Mouse (Mus musculus) liver, adult 2 months (tissue): Measurements from ENCODE around the gene 4930579G24Rik. TPM values are rescaled to one million over a fixed set of nuclear protein-coding genes. Genes with fewer than 3 reads are reported as not detected.
A peak's percentile ranks its signal among the peaks of the same experiment; 100 is the strongest.

Experiments
- DNase-seq: peaks from one replicate; pipeline ENCODE4 v3.0.0-alpha.2; 2011; ENCODE audit warnings: low read depth, low spot score; ENCODE audit errors: extremely low read depth
- H3K27ac ChIP-seq: fragments of 200-500 bp; replicated peaks from 2 replicates; pipeline ENCODE4 v1.5.1; 2012; ENCODE audit warnings: low read depth, mild to moderate bottlenecking, control low read depth, inconsistent platforms, low read length; ENCODE audit not compliant: insufficient read depth
- H3K27me3 ChIP-seq: fragments of 200-500 bp; 2 replicates; pipeline ENCODE4 v1.6.1; 2012; ENCODE audit warnings: mild to moderate bottlenecking, moderate library complexity, low read length, inconsistent platforms; ENCODE audit not compliant: control insufficient read depth, insufficient read depth
- H3K36me3 ChIP-seq: fragments of 200-500 bp; 2 replicates; pipeline ENCODE4 v1.6.1; 2012; ENCODE audit warnings: low read length, inconsistent platforms; ENCODE audit not compliant: control insufficient read depth, insufficient read depth
- H3K4me1 ChIP-seq: fragments of 200-500 bp; 2 replicates; pipeline ENCODE4 v1.6.1; 2011; ENCODE audit warnings: low read length; ENCODE audit not compliant: control insufficient read depth, insufficient read depth
- H3K4me3 ChIP-seq: fragments of 200-500 bp; 2 replicates; pipeline ENCODE4 v1.5.1; 2011; ENCODE audit warnings: low read depth, mild to moderate bottlenecking, control low read depth, low read length, moderate library complexity; ENCODE audit not compliant: insufficient read depth
- H3K79me2 ChIP-seq: fragments of 200-500 bp; 2 replicates; pipeline ENCODE4 v1.6.1; 2012; ENCODE audit warnings: inconsistent platforms, mild to moderate bottlenecking, low read length, moderate library complexity; ENCODE audit not compliant: control insufficient read depth, insufficient read depth
- H3K9ac ChIP-seq: fragments of 200-500 bp; 2 replicates; pipeline ENCODE4 v1.6.1; 2012; ENCODE audit warnings: low read depth, mild to moderate bottlenecking, control low read depth, inconsistent platforms, low read length
- CTCF ChIP-seq: fragments of 200-500 bp; IDR thresholded peaks from 2 replicates; pipeline ENCODE4 v1.5.1; 2011; ENCODE audit warnings: low read depth, low read length, control low read depth
- POLR2A ChIP-seq: fragments of 200-500 bp; IDR thresholded peaks from 2 replicates; pipeline ENCODE4 v1.6.1; 2011; ENCODE audit warnings: low read length, control low read depth; ENCODE audit not compliant: insufficient read depth; ENCODE audit errors: extremely low read depth
- WGBS: fragments of 180-500 bp; shearing (Covaris S2); methylation state at CpG from one replicate; pipeline ENCODE4 v1.1.7; 2018; 5-methylcytosine and 5-hydroxymethylcytosine counted together
- polyA plus RNA-seq: library from polyadenylated mRNA; depleted of rRNA; stranded (reverse); fragments of >200 nt; gene quantifications from 2 replicates; pipeline ENCODE4 v1.2.3, GENCODE M21; 2012; rRNA removed
- total RNA-seq: library from RNA; depleted of rRNA; stranded (reverse); fragments of >200 nt; gene quantifications from 2 replicates; pipeline ENCODE4 v1.2.3, GENCODE M21; 2014; rRNA removed

Gene 4930579G24Rik
- total RNA-seq (0.37 and 0.74 TPM in 2 replicates), polyA plus RNA-seq (0.35 and 0.55 TPM in 2 replicates)

- H3K27ac ChIP-seq: peak within 1 kb of the TSS; percentile 92
- peaks cover 2% of the 10 kb centered on the region for H3K4me1 ChIP-seq
- peak within 1 kb of the TSS; percentile 77 for H3K4me3 ChIP-seq
- peak within 1 kb of the TSS; percentile 75 for H3K9ac ChIP-seq
- under 1% methylated on average over 60 of the region's 60 CpGs for whole genome bisulfite sequencing
- H3K79me2 ChIP-seq: no peaks in the 10 kb centered on the region; the same call in 1 of the 2 replicates
- no peaks in the 10 kb centered on the region for H3K36me3 ChIP-seq
- no peaks in the 10 kb centered on the region for H3K27me3 ChIP-seq
- peak; percentile 100 for DNase-seq
- no peak for TF ChIP-seq CTCF
- peak; percentile 88 for TF ChIP-seq POLR2A
Observed at GRCm38 (mm10) chr3:79628561-79629415, at the start of gene 4930579G24Rik. Gene 4930579G24Rik (plus strand): TSS chr3:79629079.

GRCm38 (mm10) chr3:79579891-79580575 lies 48.8 kb upstream of the 4930579G24Rik start:
- H3K4me1 ChIP-seq: no peaks in the 10 kb centered on the region
- no peak overlapping the region for H3K9ac ChIP-seq
- H3K36me3 ChIP-seq: no peaks in the 10 kb centered on the region
- no peaks in the 10 kb centered on the region for H3K27me3 ChIP-seq
- 89% methylated on average over 5 of the region's 5 CpGs for WGBS
- no peak overlapping the region for H3K4me3 ChIP-seq
- no peaks in the 10 kb centered on the region for H3K79me2 ChIP-seq
- DNase-seq: no peak
- TF ChIP-seq POLR2A: no peak
- TF ChIP-seq CTCF: no peak
- H3K27ac ChIP-seq: no peak overlapping the region

GRCm38 (mm10) chr3:79586804-79587203 lies 42.1 kb upstream of the 4930579G24Rik start:
- Histone ChIP-seq H3K27me3 (no peaks in the 10 kb centered on the region), H3K4me3 (no peak overlapping the region)
- 5% methylated on average over 6 of the region's 6 CpGs for WGBS

DNA sequence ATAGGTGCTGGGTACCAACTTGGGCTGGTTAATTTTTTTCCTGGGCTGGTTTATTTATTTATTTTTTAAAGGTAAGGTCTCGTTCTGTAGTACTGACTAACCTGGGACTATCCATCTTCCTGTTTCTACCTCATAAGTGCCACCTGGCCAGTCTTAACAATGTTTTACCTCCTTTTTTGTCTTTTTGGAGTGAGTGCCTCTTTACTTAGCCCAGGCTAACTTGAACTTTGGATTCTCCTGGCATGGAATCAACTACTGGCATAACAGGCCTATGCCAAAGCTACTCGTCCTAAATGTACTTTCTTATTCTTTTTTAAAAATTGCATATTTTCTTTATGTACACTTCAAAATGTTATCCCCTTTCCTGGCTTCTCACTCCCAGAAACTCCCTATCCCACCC lies 39.2 kb upstream of the 4930579G24Rik start:
- peak; percentile 83 for DNase-seq
- H3K79me2 ChIP-seq: peaks cover 10% of the 10 kb centered on the region
- no peak overlapping the region for H3K4me3 ChIP-seq
- H3K36me3 ChIP-seq: peaks cover 8% of the 10 kb centered on the region
- H3K27me3 ChIP-seq: no peaks in the 10 kb centered on the region
- no peak overlapping the region; the same call in 1 of the 2 replicates for H3K9ac ChIP-seq
- no peak for TF ChIP-seq CTCF
- no peak for TF ChIP-seq POLR2A
- H3K4me1 ChIP-seq: peaks cover 9% of the 10 kb centered on the region; the same call in 1 of the 2 replicates
- peak overlapping the region; percentile 41; the same call in 1 of the 2 replicates for H3K27ac ChIP-seq
- 22% methylated on average over 2 of the region's 2 CpGs for WGBS

More at GRCm38 (mm10) chr3:79586804-79587203, 42.1 kb upstream of the 4930579G24Rik start:
- peaks cover 5% of the 10 kb centered on the region; the same call in 1 of the 2 replicates for H3K79me2 ChIP-seq
- H3K4me1 ChIP-seq: peaks cover 5% of the 10 kb centered on the region; the same call in 1 of the 2 replicates
- DNase-seq: peak; percentile 70
- TF ChIP-seq CTCF (peak; percentile 94), POLR2A (no peak)
- H3K9ac ChIP-seq: no peak overlapping the region
- H3K36me3 ChIP-seq: no peaks in the 10 kb centered on the region
- no peak overlapping the region for H3K27ac ChIP-seq

DNA sequence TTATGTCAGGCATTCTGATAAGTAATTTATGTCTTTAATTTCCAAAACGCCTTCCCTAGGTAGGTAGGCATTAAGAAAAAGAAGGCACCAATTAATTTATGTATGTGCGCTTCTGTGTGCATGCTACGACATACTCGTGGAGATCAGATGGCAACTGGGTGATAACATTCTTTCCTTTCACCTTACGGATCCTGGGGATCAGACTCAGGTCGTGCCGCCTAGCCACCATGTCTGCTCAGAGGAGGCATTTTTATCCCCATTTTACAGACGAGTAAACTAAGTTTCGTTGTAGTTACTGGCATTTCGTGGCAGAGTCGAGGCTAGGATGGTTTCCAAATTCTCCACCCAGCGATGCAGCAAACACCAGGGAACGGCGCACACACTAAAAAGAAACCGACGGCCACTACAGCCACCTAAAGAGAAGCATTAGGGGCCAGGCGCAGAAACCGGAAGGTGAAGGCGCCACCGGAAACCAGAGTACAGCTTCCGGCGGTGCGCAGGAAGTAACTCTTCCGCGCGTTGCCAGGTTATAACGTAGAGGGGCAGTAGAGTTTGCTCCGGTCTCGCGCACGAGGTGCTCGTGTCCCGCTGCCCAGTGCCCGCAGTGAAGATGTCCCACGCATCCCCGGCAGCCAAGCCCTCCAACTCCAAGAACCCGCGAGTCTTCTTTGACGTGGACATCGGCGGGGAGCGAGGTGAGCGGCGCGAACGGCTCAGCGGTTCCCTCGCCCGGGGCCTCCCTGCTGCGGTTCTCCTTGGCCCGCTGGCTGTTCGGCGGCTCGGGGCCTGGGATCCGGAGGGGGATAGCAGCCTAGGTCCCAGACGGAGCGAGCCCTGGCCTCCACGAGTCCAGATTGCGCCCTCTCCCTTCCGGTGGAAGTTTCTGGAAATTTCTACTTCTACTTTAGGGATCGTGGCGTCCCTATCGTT lies 37.8 kb upstream of the 4930579G24Rik start, which contains the start of gene Ppid:
TSS of gene Ppid (plus strand) at position 480 of the 930 bp plus-strand sequence.
- Histone ChIP-seq H3K4me3 (peak within 1 kb of the TSS; percentile 95), H3K9ac (peak within 1 kb of the TSS; percentile 92), H3K27ac (peak within 1 kb of the TSS; percentile 75), H3K4me1 (peaks cover 9% of the 10 kb centered on the region; the same call in 1 of the 2 replicates), H3K79me2 (peaks cover 10% of the 10 kb centered on the region), H3K36me3 (peaks cover 19% of the 10 kb centered on the region), H3K27me3 (no peaks in the 10 kb centered on the region)
- TF ChIP-seq POLR2A (peak; percentile 68), CTCF (no peak)
- peak; percentile 79 for DNase-seq
- 3% methylated on average over 63 of the region's 63 CpGs for WGBS
